7 mouse cellular contexts compared by ENCODE assay signal in genomic region chr7:44484841-44485571, GRCm38 (mm10). TPM values are rescaled to one million over a fixed set of nuclear protein-coding genes. Genes with fewer than 3 reads are reported as not detected.
A peak's percentile ranks its signal among the peaks of the same experiment; 100 is the strongest.
DNase-seq lines count a peak whose midpoint lies in the region; ATAC-seq lines count a peak whose summit lies in the region.

No protein-coding gene starts in this region.

- peak; percentile 88 for ATAC-seq in common myeloid progenitor, adult 5-6 weeks (replicated peaks; ENCODE audit: low read depth, poor library complexity, severe bottlenecking)
- ATAC-seq in inflammation-experienced regulatory T-cells, adult 6 months: peak; percentile 80
- peak; percentile 82 for ATAC-seq in megakaryocyte progenitor cell, adult 5-6 weeks (replicated peaks; ENCODE audit: poor library complexity)

- DNase-seq in adipocyte (ENCODE audit: low spot score): peak; percentile 76
- peak; percentile 69 for DNase-seq in gastrocnemius, adult 18-20 months (ENCODE audit: low spot score)
- peak; percentile 61 to 82 for DNase-seq in left cerebral cortex, adult 8-10 months (ENCODE audit: low spot score in 2 of 2)
- DNase-seq in right cerebral cortex, postnatal 14 days: peak; percentile 77

RNA-seq across cellular contexts. Expression of gene Emc10, which starts 11.3 kb away (rescaled TPM):
- total RNA-seq in common myeloid progenitor, adult 5-6 weeks (2017): 29.5 and 38.8 TPM in 2 replicates
- total RNA-seq in gastrocnemius, adult 18-20 months (2021): 10 to 100 TPM; 48.2 to 49.0 TPM
- polyA plus RNA-seq in inflammation-experienced regulatory T-cells, adult 6 months (2017; shearing (Covaris generic)): 10 to 100 TPM; 21.0 to 22.5 (median 22.3) TPM
- 100 to 1,000 TPM; 186 to 208 (median 193) TPM for total RNA-seq in left cerebral cortex, adult 8-10 months (2022)
- total RNA-seq in megakaryocyte progenitor cell, adult 5-6 weeks (2015): 60.6 and 62.7 TPM in 2 replicates
- 30.4 and 38.3 TPM in 2 replicates for total RNA-seq in megakaryocyte progenitor cell, adult 5-6 weeks (2017)

RNA-seq across cellular contexts. Expression of gene Fam71e1, which starts 11.4 kb away (rescaled TPM):
- 3.1 TPM in 1 of 2 replicates, not detected in the other for total RNA-seq in common myeloid progenitor, adult 5-6 weeks (2017)
- 1 to 10 TPM; 3.5 to 5.0 TPM for total RNA-seq in gastrocnemius, adult 18-20 months (2021)
- polyA plus RNA-seq in inflammation-experienced regulatory T-cells, adult 6 months (2017; shearing (Covaris generic)): 1 to 10 TPM; 2.7 to 5.2 (median 3.9) TPM
- total RNA-seq in left cerebral cortex, adult 8-10 months (2022): 10 to 100 TPM; 19.7 to 22.5 (median 20.8) TPM
- total RNA-seq in megakaryocyte progenitor cell, adult 5-6 weeks (2015): 1.2 and 2.5 TPM in 2 replicates
- 0.30 and 1.7 TPM in 2 replicates for total RNA-seq in megakaryocyte progenitor cell, adult 5-6 weeks (2017)

RNA-seq across cellular contexts. Expression of gene Josd2, which starts 17.2 kb away (rescaled TPM):
- 26.0 and 37.3 TPM in 2 replicates for total RNA-seq in common myeloid progenitor, adult 5-6 weeks (2017)
- 10 to 100 TPM; 49.8 to 49.9 TPM for total RNA-seq in gastrocnemius, adult 18-20 months (2021)
- polyA plus RNA-seq in inflammation-experienced regulatory T-cells, adult 6 months (2017; shearing (Covaris generic)): 10 to 100 TPM; 46.9 to 62.6 (median 47.0) TPM
- total RNA-seq in left cerebral cortex, adult 8-10 months (2022): 10 to 100 TPM; 84.0 to 90.6 (median 87.5) TPM
- total RNA-seq in megakaryocyte progenitor cell, adult 5-6 weeks (2015): 27.5 and 35.2 TPM in 2 replicates
- 17.4 and 22.6 TPM in 2 replicates for total RNA-seq in megakaryocyte progenitor cell, adult 5-6 weeks (2017)

RNA-seq across cellular contexts. Expression of gene Aspdh, which starts 19.8 kb away (rescaled TPM):
- not detected in 2 replicates for total RNA-seq in common myeloid progenitor, adult 5-6 weeks (2017)
- total RNA-seq in gastrocnemius, adult 18-20 months (2021): not detected
- not detected for polyA plus RNA-seq in inflammation-experienced regulatory T-cells, adult 6 months (2017; shearing (Covaris generic))
- total RNA-seq in left cerebral cortex, adult 8-10 months (2022): 1 to 10 TPM; 5.2 to 9.7 (median 6.4) TPM
- total RNA-seq in megakaryocyte progenitor cell, adult 5-6 weeks (2015): not detected in 2 replicates
- not detected in 2 replicates for total RNA-seq in megakaryocyte progenitor cell, adult 5-6 weeks (2017)

RNA-seq across cellular contexts. Expression of gene Mybpc2, which starts 39.5 kb away (rescaled TPM):
- total RNA-seq in common myeloid progenitor, adult 5-6 weeks (2017): not detected in 2 replicates
- total RNA-seq in gastrocnemius, adult 18-20 months (2021): 1,000 to 10,000 TPM; 4,330 to 4,768 TPM
- not detected for polyA plus RNA-seq in inflammation-experienced regulatory T-cells, adult 6 months (2017; shearing (Covaris generic))
- total RNA-seq in left cerebral cortex, adult 8-10 months (2022): 1 to 10 TPM in 2 of 4 experiments, under 1 TPM in 2; 0.63 to 2.2 (median 1.4) TPM
- not detected in 2 replicates for total RNA-seq in megakaryocyte progenitor cell, adult 5-6 weeks (2015)
- total RNA-seq in megakaryocyte progenitor cell, adult 5-6 weeks (2017): not detected in 2 replicates

Comparison
In these comparisons a context has a peak if more than half of its experiments do, and no peak if none do; other contexts are left out.
1. Peak in every context shown above with its lines: DNase-seq and ATAC-seq.